Mouse (Mus musculus): ENCODE measurements around the gene Lmntd2. TPM values are rescaled to one million over a fixed set of nuclear protein-coding genes. Genes with fewer than 3 reads are reported as not detected.

The Lmntd2 gene
- total and polyA plus RNA-seq, 3 experiments: 0.49 to 1.6 (median 0.93) TPM

- H3K36me3 ChIP-seq (replicated peaks): no peaks in the 10 kb centered on the region
- DNase-seq (ENCODE audit: low spot score): no peak
These were observed 7.5 kb downstream of the Lmntd2 start for GRCm38 (mm10) chr7:141206182-141206937.

DNA sequence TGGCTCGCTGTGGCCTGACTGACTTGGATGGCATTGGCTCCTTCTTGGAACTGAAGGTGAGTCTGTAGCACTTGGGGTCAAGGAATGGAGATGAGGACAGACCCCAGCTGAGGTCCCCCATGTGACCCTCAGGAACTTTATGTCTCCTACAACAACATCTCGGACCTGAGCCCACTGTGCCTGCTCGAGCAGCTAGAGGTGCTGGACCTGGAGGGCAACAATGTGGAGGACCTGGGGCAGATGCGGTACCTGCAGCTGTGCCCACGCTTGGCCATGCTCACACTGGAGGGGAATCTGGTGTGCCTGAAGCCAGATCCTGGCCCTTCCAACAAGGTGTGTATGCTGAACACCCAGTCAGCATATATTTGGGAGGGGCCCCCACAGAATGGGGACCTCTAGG lies 8.4 kb downstream of the Lmntd2 start:
- no peaks in the 10 kb centered on the region for H3K9me3 ChIP-seq (replicated peaks)
- no peak for TF ChIP-seq GATA2 (IDR thresholded peaks at IDR 0.05; ENCODE audit: borderline replicate concordance, low read depth, low read length)
- no peak for TF ChIP-seq GATA1 (IDR thresholded peaks at IDR 0.05; ENCODE audit: borderline replicate concordance, low read length)
- no peak for TF ChIP-seq POLR2AphosphoS5 (IDR thresholded peaks at IDR 0.05; ENCODE audit: insufficient replicate concordance, low read depth, low read length)
- TF ChIP-seq TAL1 (conservative IDR thresholded peaks at IDR 0.05; ENCODE audit: low read depth, low read length): no peak
- no peak for TF ChIP-seq CTCF (IDR thresholded peaks at IDR 0.05; ENCODE audit: low read depth, low read length)
- no peak for DNase-seq (ENCODE audit: low spot score)
- H3K36me3 ChIP-seq (replicated peaks): no peaks in the 10 kb centered on the region
- H3K4me3 ChIP-seq (ENCODE audit: low read depth, low read length): no peak overlapping the region
- no peak for ATAC-seq (ENCODE audit: extremely low read depth, insufficient number of reproducible peaks, low FRiP score, poor library complexity, severe bottlenecking)
- H3K27me3 ChIP-seq (ENCODE audit: insufficient read depth, low read length): peaks cover 55% of the 10 kb centered on the region
- no peaks in the 10 kb centered on the region for H3K4me1 ChIP-seq (ENCODE audit: insufficient read depth, low read depth, low read length)

More at GRCm38 (mm10) chr7:141206182-141206937, 7.5 kb downstream of the Lmntd2 start:
- Histone ChIP-seq H3K9me3 (replicated peaks) (no peaks in the 10 kb centered on the region), H3K4me3 (ENCODE audit: low read depth, low read length) (no peak overlapping the region), H3K4me1 (ENCODE audit: insufficient read depth, low read depth, low read length) (no peaks in the 10 kb centered on the region), H3K27me3 (ENCODE audit: insufficient read depth, low read length) (peaks cover 64% of the 10 kb centered on the region)
- no peak for TF ChIP-seq GATA1 (IDR thresholded peaks at IDR 0.05; ENCODE audit: borderline replicate concordance, low read length)
- no peak for TF ChIP-seq POLR2AphosphoS5 (IDR thresholded peaks at IDR 0.05; ENCODE audit: insufficient replicate concordance, low read depth, low read length)
- no peak for TF ChIP-seq GATA2 (IDR thresholded peaks at IDR 0.05; ENCODE audit: borderline replicate concordance, low read depth, low read length)
- no peak for TF ChIP-seq CTCF (IDR thresholded peaks at IDR 0.05; ENCODE audit: low read depth, low read length)
- no peak for TF ChIP-seq TAL1 (conservative IDR thresholded peaks at IDR 0.05; ENCODE audit: low read depth, low read length)
- ATAC-seq (ENCODE audit: extremely low read depth, insufficient number of reproducible peaks, low FRiP score, poor library complexity, severe bottlenecking): no peak

DNA sequence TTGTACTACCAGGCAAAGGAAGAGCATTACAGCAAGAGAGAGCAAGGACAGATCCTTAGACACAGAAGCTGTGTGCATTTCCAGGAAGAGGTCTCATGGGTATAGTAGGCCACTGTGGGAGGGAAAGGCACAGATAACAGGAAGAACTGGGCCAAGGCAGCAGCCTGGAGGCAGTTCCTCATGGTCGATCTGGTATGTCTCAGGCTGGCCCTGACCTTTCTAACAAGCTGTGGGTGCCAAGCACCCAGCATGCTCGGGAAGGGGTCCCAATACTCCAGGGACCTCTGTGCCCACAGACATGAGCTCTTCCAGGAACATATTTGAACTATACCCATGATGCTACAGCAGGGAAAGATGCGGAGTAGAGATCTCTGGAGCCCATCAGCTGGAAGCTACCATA lies 9.3 kb downstream of the Lmntd2 start:
- Histone ChIP-seq H3K36me3 (replicated peaks) (no peaks in the 10 kb centered on the region), H3K4me1 (ENCODE audit: insufficient read depth, low read depth, low read length) (no peaks in the 10 kb centered on the region), H3K9me3 (replicated peaks) (no peaks in the 10 kb centered on the region), H3K4me3 (ENCODE audit: low read depth, low read length) (no peak overlapping the region), H3K27me3 (ENCODE audit: insufficient read depth, low read length) (peaks cover 47% of the 10 kb centered on the region)
- no peak for DNase-seq (ENCODE audit: low spot score)
- TF ChIP-seq CTCF (IDR thresholded peaks at IDR 0.05; ENCODE audit: low read depth, low read length) (no peak), GATA1 (IDR thresholded peaks at IDR 0.05; ENCODE audit: borderline replicate concordance, low read length) (no peak), TAL1 (conservative IDR thresholded peaks at IDR 0.05; ENCODE audit: low read depth, low read length) (no peak), GATA2 (IDR thresholded peaks at IDR 0.05; ENCODE audit: borderline replicate concordance, low read depth, low read length) (no peak), POLR2AphosphoS5 (IDR thresholded peaks at IDR 0.05; ENCODE audit: insufficient replicate concordance, low read depth, low read length) (no peak)
- ATAC-seq (ENCODE audit: extremely low read depth, insufficient number of reproducible peaks, low FRiP score, poor library complexity, severe bottlenecking): no peak

DNA sequence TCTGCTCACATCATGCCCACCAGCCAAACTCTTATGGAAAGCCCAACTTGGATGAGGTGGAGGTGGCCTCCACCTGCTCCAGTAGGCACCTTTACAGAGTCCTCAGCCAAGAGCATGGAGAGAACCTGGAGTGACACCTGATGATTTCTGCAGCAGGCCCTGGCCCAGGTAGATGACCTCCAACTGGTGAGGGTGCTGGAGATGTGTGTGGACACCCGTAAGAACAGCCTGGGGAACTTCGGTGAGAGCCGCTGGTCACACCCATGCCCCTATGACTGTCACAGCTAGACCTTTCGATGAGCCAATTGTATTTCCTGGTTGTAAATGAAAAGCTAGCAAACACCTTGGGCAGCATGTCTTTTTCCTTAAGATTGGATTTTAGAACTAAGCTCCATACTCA lies 15.8 kb downstream of the Lmntd2 start:
- ATAC-seq (ENCODE audit: extremely low read depth, insufficient number of reproducible peaks, low FRiP score, poor library complexity, severe bottlenecking): no peak
- H3K36me3 ChIP-seq (replicated peaks): peaks cover 8% of the 10 kb centered on the region
- H3K27me3 ChIP-seq (ENCODE audit: insufficient read depth, low read length): peaks cover 2% of the 10 kb centered on the region; the same call in 1 of the 2 replicates
- no peak for TF ChIP-seq CTCF (IDR thresholded peaks at IDR 0.05; ENCODE audit: low read depth, low read length)
- no peak for TF ChIP-seq TAL1 (conservative IDR thresholded peaks at IDR 0.05; ENCODE audit: low read depth, low read length)
- TF ChIP-seq GATA2 (IDR thresholded peaks at IDR 0.05; ENCODE audit: borderline replicate concordance, low read depth, low read length): no peak
- TF ChIP-seq POLR2AphosphoS5 (IDR thresholded peaks at IDR 0.05; ENCODE audit: insufficient replicate concordance, low read depth, low read length): no peak
- no peak for TF ChIP-seq GATA1 (IDR thresholded peaks at IDR 0.05; ENCODE audit: borderline replicate concordance, low read length)
- no peak for DNase-seq (ENCODE audit: low spot score)
- no peaks in the 10 kb centered on the region for H3K9me3 ChIP-seq (replicated peaks)
- peaks cover 27% of the 10 kb centered on the region for H3K4me1 ChIP-seq (ENCODE audit: insufficient read depth, low read depth, low read length)
- no peak overlapping the region for H3K4me3 ChIP-seq (ENCODE audit: low read depth, low read length)

GRCm38 (mm10) chr7:141196619-141197282 lies 17.1 kb downstream of the Lmntd2 start:
- H3K9me3 ChIP-seq (replicated peaks): no peaks in the 10 kb centered on the region
- no peak overlapping the region for H3K4me3 ChIP-seq (ENCODE audit: low read depth, low read length)
- peaks cover 19% of the 10 kb centered on the region for H3K36me3 ChIP-seq (replicated peaks)
- no peak for DNase-seq (ENCODE audit: low spot score)
- H3K4me1 ChIP-seq (ENCODE audit: insufficient read depth, low read depth, low read length): peaks cover 41% of the 10 kb centered on the region
- peaks cover 2% of the 10 kb centered on the region; the same call in 1 of the 2 replicates for H3K27me3 ChIP-seq (ENCODE audit: insufficient read depth, low read length)
- TF ChIP-seq CTCF (IDR thresholded peaks at IDR 0.05; ENCODE audit: low read depth, low read length): no peak
- no peak for TF ChIP-seq POLR2AphosphoS5 (IDR thresholded peaks at IDR 0.05; ENCODE audit: insufficient replicate concordance, low read depth, low read length)
- TF ChIP-seq GATA2 (IDR thresholded peaks at IDR 0.05; ENCODE audit: borderline replicate concordance, low read depth, low read length): no peak
- TF ChIP-seq TAL1 (conservative IDR thresholded peaks at IDR 0.05; ENCODE audit: low read depth, low read length): no peak
- no peak for TF ChIP-seq GATA1 (IDR thresholded peaks at IDR 0.05; ENCODE audit: borderline replicate concordance, low read length)
- ATAC-seq (ENCODE audit: extremely low read depth, insufficient number of reproducible peaks, low FRiP score, poor library complexity, severe bottlenecking): no peak

GRCm38 (mm10) chr7:141195754-141196153 lies 18.1 kb downstream of the Lmntd2 start:
- ATAC-seq (ENCODE audit: extremely low read depth, insufficient number of reproducible peaks, low FRiP score, poor library complexity, severe bottlenecking) (no peak), DNase-seq (ENCODE audit: low spot score) (no peak)
- Histone ChIP-seq H3K4me3 (ENCODE audit: low read depth, low read length) (no peak overlapping the region), H3K4me1 (ENCODE audit: insufficient read depth, low read depth, low read length) (peaks cover 48% of the 10 kb centered on the region), H3K36me3 (replicated peaks) (peaks cover 29% of the 10 kb centered on the region), H3K9me3 (replicated peaks) (no peaks in the 10 kb centered on the region), H3K27me3 (ENCODE audit: insufficient read depth, low read length) (peaks cover 2% of the 10 kb centered on the region; the same call in 1 of the 2 replicates)
- TF ChIP-seq TAL1 (conservative IDR thresholded peaks at IDR 0.05; ENCODE audit: low read depth, low read length): no peak
- no peak for TF ChIP-seq POLR2AphosphoS5 (IDR thresholded peaks at IDR 0.05; ENCODE audit: insufficient replicate concordance, low read depth, low read length)
- TF ChIP-seq CTCF (IDR thresholded peaks at IDR 0.05; ENCODE audit: low read depth, low read length): no peak
- no peak for TF ChIP-seq GATA1 (IDR thresholded peaks at IDR 0.05; ENCODE audit: borderline replicate concordance, low read length)
- no peak for TF ChIP-seq GATA2 (IDR thresholded peaks at IDR 0.05; ENCODE audit: borderline replicate concordance, low read depth, low read length)

All from G1E (cell line).